Mouse (Mus musculus) C2C12 (cell line): Measurements from ENCODE around the gene Trim14. TPM values are rescaled to one million over a fixed set of nuclear protein-coding genes. Genes with fewer than 3 reads are reported as not detected.

Experiments used
- H3K27me3 ChIP-seq: one replicate; pipeline ENCODE4 v1.6.1; 2011; ENCODE audit not compliant: control insufficient read depth, insufficient read depth, insufficient read length
- H3K36me3 ChIP-seq: one replicate; pipeline ENCODE4 v1.6.1; 2011; ENCODE audit not compliant: control insufficient read depth, insufficient read depth
- H3K4me3 ChIP-seq: one replicate; pipeline ENCODE4 v1.5.1; 2011; ENCODE audit warnings: mild to moderate bottlenecking, control low read depth; ENCODE audit not compliant: poor library complexity, insufficient read depth, severe bottlenecking
- H3K79me2 ChIP-seq: one replicate; pipeline ENCODE4 v1.6.1; 2011; ENCODE audit not compliant: control insufficient read depth, insufficient read depth
- H3K79me3 ChIP-seq: one replicate; pipeline ENCODE4 v1.6.1; 2011; ENCODE audit warnings: low read depth, control low read depth
- H3ac ChIP-seq: one replicate; pipeline ENCODE3; 2011; ENCODE audit warnings: low read depth; ENCODE audit not compliant: control insufficient read depth, insufficient read length
- CEBPB ChIP-seq: IDR thresholded peaks from one replicate; pipeline ENCODE4 v1.6.1; 2011; ENCODE audit warnings: low read depth, mild to moderate bottlenecking, control low read depth, moderate library complexity
- CTCF ChIP-seq: IDR thresholded peaks from one replicate; pipeline ENCODE4 v1.5.1; 2011; ENCODE audit not compliant: control insufficient read depth, insufficient read depth, insufficient read length
- FOSL1 ChIP-seq: IDR thresholded peaks from one replicate; pipeline ENCODE4 v1.8.0; 2011; ENCODE audit warnings: mild to moderate bottlenecking, low read length; ENCODE audit not compliant: poor library complexity, insufficient read depth, severe bottlenecking
- MAX ChIP-seq: IDR thresholded peaks from one replicate; pipeline ENCODE4 v1.6.1; 2011; ENCODE audit warnings: mild to moderate bottlenecking, control low read depth
- MYOD1 ChIP-seq: IDR thresholded peaks from one replicate; pipeline ENCODE4 v1.6.1; 2011; ENCODE audit warnings: low read depth; ENCODE audit not compliant: control insufficient read depth, insufficient read length
- MYOG ChIP-seq: IDR thresholded peaks from one replicate; pipeline ENCODE4 v1.6.1; 2011; ENCODE audit not compliant: control insufficient read depth, insufficient read length; ENCODE audit errors: extremely low read depth
- USF1 ChIP-seq: IDR thresholded peaks from one replicate; pipeline ENCODE4 v1.6.1; 2011; ENCODE audit warnings: low read depth, mild to moderate bottlenecking, control low read depth, moderate library complexity
- polyA plus RNA-seq: library from polyadenylated mRNA; unstranded; fragments of >200 nt; fragmentation: generic; extraction: Trizol; gene quantifications from one replicate; pipeline ENCODE4 v1.2.1, GENCODE M21; 2012; ENCODE audit warnings: missing spikeins

Gene Trim14
- polyA plus RNA-seq, 1 experiment, result 0.12 TPM

GRCm38 (mm10) chr4:46569671-46570070 lies 33.7 kb upstream of the Trim14 start:
- no peaks in the 10 kb centered on the region for H3K79me2 ChIP-seq
- TF ChIP-seq CTCF (no peak), FOSL1 (no peak), MYOG (no peak), CEBPB (no peak), MYOD1 (no peak), USF1 (no peak), MAX (no peak)
- H3ac ChIP-seq, result no peak overlapping the region
- no peaks in the 10 kb centered on the region for H3K79me3 ChIP-seq
- H3K4me3 ChIP-seq, result no peak overlapping the region
- no peaks in the 10 kb centered on the region for H3K27me3 ChIP-seq
- no peaks in the 10 kb centered on the region for H3K36me3 ChIP-seq

- no peaks in the 10 kb centered on the region for H3K79me2 ChIP-seq
- H3K79me3 ChIP-seq, result no peaks in the 10 kb centered on the region
- no peak overlapping the region for H3K4me3 ChIP-seq
- no peaks in the 10 kb centered on the region for H3K36me3 ChIP-seq
- H3K27me3 ChIP-seq, result no peaks in the 10 kb centered on the region
- H3ac ChIP-seq, result no peak overlapping the region
- TF ChIP-seq CTCF, result no peak
- TF ChIP-seq MYOG, result no peak
- no peak for TF ChIP-seq MAX
- no peak for TF ChIP-seq USF1
Measured at GRCm38 (mm10) chr4:46568169-46568568, 32.2 kb upstream of the Trim14 start.

- Histone ChIP-seq H3K79me2 (no peaks in the 10 kb centered on the region), H3ac (no peak overlapping the region), H3K4me3 (no peak overlapping the region), H3K36me3 (no peaks in the 10 kb centered on the region), H3K27me3 (no peaks in the 10 kb centered on the region), H3K79me3 (no peaks in the 10 kb centered on the region)
- TF ChIP-seq USF1 (no peak), CEBPB (no peak)
Measured at GRCm38 (mm10) chr4:46566931-46567671, 31.2 kb upstream of the Trim14 start.

GRCm38 (mm10) chr4:46565393-46565955 lies 29.5 kb upstream of the Trim14 start:
- Histone ChIP-seq H3K4me3 (no peak overlapping the region), H3K36me3 (no peaks in the 10 kb centered on the region), H3K79me2 (no peaks in the 10 kb centered on the region), H3ac (no peak overlapping the region), H3K79me3 (no peaks in the 10 kb centered on the region), H3K27me3 (no peaks in the 10 kb centered on the region)
- TF ChIP-seq FOSL1, result no peak
- TF ChIP-seq MYOD1, result no peak
- no peak for TF ChIP-seq CEBPB
- no peak for TF ChIP-seq MAX
- no peak for TF ChIP-seq USF1
- TF ChIP-seq MYOG, result no peak
- TF ChIP-seq CTCF, result no peak

GRCm38 (mm10) chr4:46564247-46564646 lies 28.3 kb upstream of the Trim14 start:
- Histone ChIP-seq H3K36me3 (no peaks in the 10 kb centered on the region), H3K27me3 (no peaks in the 10 kb centered on the region), H3K4me3 (no peak overlapping the region), H3ac (no peak overlapping the region), H3K79me3 (no peaks in the 10 kb centered on the region), H3K79me2 (no peaks in the 10 kb centered on the region)
- TF ChIP-seq FOSL1 (no peak), MYOD1 (no peak), CEBPB (no peak), CTCF (no peak), MAX (no peak), MYOG (no peak), USF1 (no peak)

- no peaks in the 10 kb centered on the region for H3K36me3 ChIP-seq
- H3K79me3 ChIP-seq, result no peaks in the 10 kb centered on the region
- peak; percentile 77 for TF ChIP-seq USF1
- TF ChIP-seq MYOG, result no peak
- no peak for TF ChIP-seq CEBPB
- TF ChIP-seq MAX, result peak; percentile 73
- no peaks in the 10 kb centered on the region for H3K79me2 ChIP-seq
- H3ac ChIP-seq, result no peak overlapping the region
- H3K27me3 ChIP-seq, result no peaks in the 10 kb centered on the region
- H3K4me3 ChIP-seq, result peak overlapping the region; percentile 11
Measured at GRCm38 (mm10) chr4:46563847-46564246, 27.9 kb upstream of the Trim14 start.
